ENCODE assay signal across 22 mouse cellular contexts in the genomic region with DNA sequence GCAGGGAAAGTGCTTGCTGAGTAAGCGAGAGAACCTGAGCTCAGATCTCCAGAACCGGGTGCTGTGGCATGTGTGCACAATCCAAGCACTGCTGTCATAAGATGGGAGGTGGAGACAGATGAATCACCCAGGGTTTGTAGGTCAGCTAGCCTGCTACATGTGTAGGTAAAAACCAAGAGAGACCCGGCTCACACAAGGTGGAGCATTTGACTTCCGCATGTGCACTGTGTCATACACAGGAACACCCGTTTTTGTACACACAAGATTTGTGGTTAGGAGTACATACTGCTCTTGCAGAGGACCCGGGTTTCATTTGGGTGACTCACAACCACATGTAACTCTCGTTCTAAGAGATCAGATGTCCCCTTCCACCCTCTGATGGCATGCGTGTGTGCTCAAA. TPM values are rescaled to one million over a fixed set of nuclear protein-coding genes. Genes with fewer than 3 reads are reported as not detected.
DNase-seq lines count a peak whose midpoint lies in the region; ATAC-seq and TF ChIP-seq lines count a peak whose summit lies in the region.
"Had no signal": no experiment of that assay in that cellular context is flagged by ENCODE, and none has a peak within 500 bp of the region (broad histone marks: within the 10 kb centered on the region; RNA-seq: fewer than 3 reads in every experiment).

No protein-coding gene starts in this region.

- no peaks in the 10 kb centered on the region for H3K27me3 ChIP-seq in C2C12 (ENCODE audit: control insufficient read depth, insufficient read depth, insufficient read length)
- H3K27me3 ChIP-seq in stomach, postnatal 0 days (ENCODE audit: control insufficient read depth, insufficient read depth, low read length) = no peaks in the 10 kb centered on the region
- H3K27me3 ChIP-seq: embryonic facial prominence, embryonic 12.5 days; forebrain, embryonic 12.5 days; heart, embryonic 12.5 days had no signal

- no peaks in the 10 kb centered on the region for H3K9me3 ChIP-seq in stomach, postnatal 0 days (ENCODE audit: control insufficient read depth, low read length)
- H3K9me3 ChIP-seq: embryonic facial prominence, embryonic 12.5 days; forebrain, embryonic 12.5 days; G1E; heart, embryonic 12.5 days; hindbrain, embryonic 10.5 days had no signal

- H3K9ac ChIP-seq in stomach, postnatal 0 days (ENCODE audit: low read length) = no peak overlapping the region
- H3K9ac ChIP-seq: embryonic facial prominence, embryonic 12.5 days; forebrain, embryonic 12.5 days; forebrain, postnatal 0 days; heart, embryonic 12.5 days; hindbrain, embryonic 14.5 days had no signal

- no peaks in the 10 kb centered on the region for H3K4me1 ChIP-seq in stomach, postnatal 0 days (replicated peaks; ENCODE audit: control insufficient read depth, insufficient read depth)
- H3K4me1 ChIP-seq: forebrain, embryonic 12.5 days had no signal

- no peak for TF ChIP-seq EP300 in stomach, postnatal 0 days (optimal IDR thresholded peaks at IDR 0.05)

- no peak overlapping the region for H3K4me2 ChIP-seq in stomach, postnatal 0 days (replicated peaks; ENCODE audit: low read depth)
- H3K4me2 ChIP-seq: embryonic facial prominence, embryonic 12.5 days; forebrain, embryonic 12.5 days; heart, embryonic 12.5 days; hindbrain, embryonic 14.5 days had no signal

- no peaks in the 10 kb centered on the region for H3K79me3 ChIP-seq in C2C12 (ENCODE audit: low read depth)

- no peaks in the 10 kb centered on the region for H3K36me3 ChIP-seq in C2C12 (ENCODE audit: control insufficient read depth, insufficient read depth)
- no peaks in the 10 kb centered on the region for H3K36me3 ChIP-seq in stomach, postnatal 0 days (ENCODE audit: control insufficient read depth, insufficient read depth, low read length)
- H3K36me3 ChIP-seq: embryonic facial prominence, embryonic 12.5 days; forebrain, embryonic 12.5 days; G1E; heart, embryonic 12.5 days; hindbrain, embryonic 10.5 days had no signal

- ATAC-seq in stomach, postnatal 0 days (ENCODE audit: low FRiP score, low TSS enrichment) = peak; percentile 78
- ATAC-seq in monocyte, adult 5-6 weeks (replicated peaks; ENCODE audit: insufficient number of reproducible peaks, low FRiP score, low TSS enrichment, poor library complexity, severe bottlenecking) = no peak
- ATAC-seq: activated CD4-positive, CD25-positive, alpha-beta regulatory T cell, adult 4 months; forebrain, postnatal 0 days; intestine, embryonic 16.5 days had no signal

- WGBS in stomach, postnatal 0 days = 56% methylated on average over 8 of the region's 8 CpGs

- H3K4me3 ChIP-seq in C2C12 (ENCODE audit: insufficient read depth, poor library complexity, severe bottlenecking) = no peak overlapping the region
- H3K4me3 ChIP-seq in stomach, postnatal 0 days (ENCODE audit: low read depth, low read length) = no peak overlapping the region
- H3K4me3 ChIP-seq: embryonic facial prominence, embryonic 12.5 days; forebrain, embryonic 12.5 days; gastrocnemius, adult 2 months; heart, embryonic 12.5 days; hindbrain, embryonic 10.5 days had no signal

- H3K79me2 ChIP-seq in C2C12 (ENCODE audit: control insufficient read depth, insufficient read depth) = no peaks in the 10 kb centered on the region

- H3K27ac ChIP-seq in stomach, postnatal 0 days (replicated peaks) = no peak overlapping the region
- H3K27ac ChIP-seq: embryonic facial prominence, embryonic 12.5 days; forebrain, embryonic 12.5 days; gastrocnemius, adult 2 months; hindbrain, embryonic 10.5 days; hindbrain, embryonic 14.5 days had no signal

- DNase-seq in 3134 (ENCODE audit: extremely low read depth, insufficient read length, low spot score) = peak; percentile 59
- DNase-seq in NIH3T3 (ENCODE audit: low read depth) = peak; percentile 55
- no peak for DNase-seq in stomach, postnatal 0 days (ENCODE audit: low spot score)
- DNase-seq in thymus, postnatal 14 days = no peak
- no peak for DNase-seq in ovary, postnatal 14 days (ENCODE audit: low spot score)
- DNase-seq: B cell, adult 2 months; cerebellum, adult 11-12 months; cerebellum, adult 9-10 months; cerebellum, postnatal 25 days; forebrain, postnatal 0 days; gastrocnemius, adult 2 months; gastrocnemius, postnatal 25 days had no signal

- no peak overlapping the region for H3ac ChIP-seq in C2C12 (ENCODE audit: control insufficient read depth, insufficient read length, low read depth)

- TF ChIP-seq CTCF in C2C12 (IDR thresholded peaks at IDR 0.05; ENCODE audit: control insufficient read depth, insufficient read depth, insufficient read length) = no peak
- TF ChIP-seq CTCF in stomach, postnatal 0 days (IDR thresholded peaks at IDR 0.05; ENCODE audit: low read depth) = no peak

TF ChIP-seq in C2C12, 6 proteins besides CTCF, POLR2A, EP300 and RAD21:
- TF ChIP-seq MYOD1 (IDR thresholded peaks at IDR 0.05; ENCODE audit: control insufficient read depth, insufficient read length, low read depth) = peak; percentile 12
- TF ChIP-seq MAX (IDR thresholded peaks at IDR 0.05) = no peak
- TF ChIP-seq MYOG (IDR thresholded peaks at IDR 0.05; ENCODE audit: control insufficient read depth, extremely low read depth, insufficient read length) = no peak
- no peak for TF ChIP-seq CEBPB (IDR thresholded peaks at IDR 0.05; ENCODE audit: low read depth)
- peak; percentile 33 for TF ChIP-seq FOSL1 (IDR thresholded peaks at IDR 0.05; ENCODE audit: insufficient read depth, low read length, poor library complexity, severe bottlenecking)
- no peak for TF ChIP-seq USF1 (IDR thresholded peaks at IDR 0.05; ENCODE audit: low read depth)

RNA-seq across cellular contexts. Expression of gene Arntl, which starts 23.5 kb away (rescaled TPM):
- 4.0 TPM for polyA plus RNA-seq in C2C12 (2012; fragmentation: generic; extraction: Trizol)
- polyA plus RNA-seq in stomach, postnatal 0 days (2015; fragmentation: Nextera tagmentation; extraction: Ambion mirVana) = 6.6 and 7.3 TPM in 2 replicates
- total RNA-seq in monocyte, adult 5-6 weeks (2017) = 15.8 to 26.0 TPM (median 17.3 TPM) in 3 replicates

Comparison
In these comparisons a context has a peak if more than half of its experiments do, and no peak if none do; other contexts are left out.
1. DNase-seq: peak in 3134 (single experiment) and NIH3T3 (single experiment); none in stomach, postnatal 0 days (single experiment), thymus, postnatal 14 days (single experiment) and ovary, postnatal 14 days (single experiment).